Comparison of ENCODE assay signal across 17 mouse cellular contexts in genomic region chr1:135635323-135636064, GRCm38 (mm10). TPM values are rescaled to one million over a fixed set of nuclear protein-coding genes. Genes with fewer than 3 reads are reported as not detected.
DNase-seq lines count a peak whose midpoint lies in the region; ATAC-seq and TF ChIP-seq lines count a peak whose summit lies in the region.
"Had no signal": no experiment of that assay in that cellular context is flagged by ENCODE, and none has a peak within 500 bp of the region (broad histone marks: within the 10 kb centered on the region; RNA-seq: fewer than 3 reads in every experiment).

No protein-coding gene starts in this region.

- peaks cover 10% of the 10 kb centered on the region for H3K4me1 ChIP-seq in limb, embryonic 14.5 days (ENCODE audit: control insufficient read depth, insufficient read depth, low read length)
- H3K4me1 ChIP-seq in limb, embryonic 10.5 days = peaks cover 43% of the 10 kb centered on the region
- H3K4me1 ChIP-seq in hindbrain, embryonic 13.5 days (replicated peaks) = peaks cover 46% of the 10 kb centered on the region
- H3K4me1 ChIP-seq in neural tube, embryonic 14.5 days (ENCODE audit: control insufficient read depth, insufficient read depth, low read length) = peaks cover 16% of the 10 kb centered on the region

- no peak overlapping the region for H3K4me2 ChIP-seq in limb, embryonic 14.5 days (replicated peaks; ENCODE audit: low read depth, low read length, severe bottlenecking)
- H3K4me2 ChIP-seq in hindbrain, embryonic 13.5 days = no peak overlapping the region
- H3K4me2 ChIP-seq in neural tube, embryonic 14.5 days (ENCODE audit: low read depth, low read length) = no peak overlapping the region
- H3K4me2 ChIP-seq: embryonic facial prominence, embryonic 15.5 days; forebrain, embryonic 13.5 days; intestine, embryonic 15.5 days; kidney, embryonic 15.5 days; lung, embryonic 14.5 days had no signal

- no peaks in the 10 kb centered on the region for H3K27me3 ChIP-seq in limb, embryonic 14.5 days (ENCODE audit: control insufficient read depth, insufficient read depth, low read length)
- H3K27me3 ChIP-seq in limb, embryonic 10.5 days (ENCODE audit: low read depth, poor library complexity, severe bottlenecking) = no peaks in the 10 kb centered on the region
- H3K27me3 ChIP-seq in hindbrain, embryonic 13.5 days = no peaks in the 10 kb centered on the region
- H3K27me3 ChIP-seq in neural tube, embryonic 14.5 days (ENCODE audit: control insufficient read depth, insufficient read depth, low read length) = no peaks in the 10 kb centered on the region
- H3K27me3 ChIP-seq: embryonic facial prominence, embryonic 15.5 days; forebrain, embryonic 13.5 days; intestine, embryonic 15.5 days; kidney, embryonic 15.5 days had no signal

- H3K27ac ChIP-seq in limb, embryonic 14.5 days (replicated peaks; ENCODE audit: low read depth, low read length) = no peak overlapping the region
- no peak overlapping the region for H3K27ac ChIP-seq in limb, embryonic 10.5 days
- peak overlapping the region; percentile 77 for H3K27ac ChIP-seq in hindbrain, embryonic 13.5 days
- peak overlapping the region; percentile 35 for H3K27ac ChIP-seq in neural tube, embryonic 14.5 days (ENCODE audit: low read depth, low read length)
- H3K27ac ChIP-seq: embryonic facial prominence, embryonic 15.5 days; forebrain, embryonic 13.5 days; intestine, embryonic 15.5 days; kidney, embryonic 15.5 days; layer of hippocampus, adult 2 months had no signal

- no peak for DNase-seq in limb, embryonic 14.5 days (ENCODE audit: low spot score)
- DNase-seq in limb, embryonic 10.5 days (ENCODE audit: low spot score) = no peak
- DNase-seq in Muller cell, postnatal 12 days (ENCODE audit: inconsistent ontology term) = peak; percentile 10
- DNase-seq in ovary, postnatal 14 days (ENCODE audit: low spot score) = no peak
- DNase-seq in lung, postnatal 10 days = no peak
- DNase-seq: adrenal gland, adult 2 months; cerebellum, adult 11-12 months; right cerebral cortex, postnatal 4 days; thymus, adult 18-20 months had no signal

- WGBS in limb, embryonic 14.5 days = 63% methylated on average over 11 of the region's 11 CpGs
- WGBS in limb, embryonic 10.5 days = 78% methylated on average over 11 of the region's 11 CpGs
- 69% methylated on average over 11 of the region's 11 CpGs for WGBS in hindbrain, embryonic 13.5 days
- WGBS in neural tube, embryonic 14.5 days = 56% methylated on average over 11 of the region's 11 CpGs

- H3K9me3 ChIP-seq in limb, embryonic 14.5 days (ENCODE audit: control insufficient read depth, low read length) = no peaks in the 10 kb centered on the region
- no peaks in the 10 kb centered on the region for H3K9me3 ChIP-seq in limb, embryonic 10.5 days (replicated peaks)
- H3K9me3 ChIP-seq in hindbrain, embryonic 13.5 days = no peaks in the 10 kb centered on the region
- H3K9me3 ChIP-seq in neural tube, embryonic 14.5 days (ENCODE audit: control insufficient read depth, low read length) = no peaks in the 10 kb centered on the region
- H3K9me3 ChIP-seq: embryonic facial prominence, embryonic 15.5 days; forebrain, embryonic 13.5 days; intestine, embryonic 15.5 days; kidney, embryonic 15.5 days had no signal

- peak; percentile 37; the same call in 1 of the 2 replicates for ATAC-seq in limb, embryonic 14.5 days (ENCODE audit: low FRiP score, low read depth)
- ATAC-seq in hindbrain, embryonic 13.5 days (ENCODE audit: low FRiP score) = 0 out of 2 replicates have a peak, but pooled peaks have one; percentile 5
- ATAC-seq in neural tube, embryonic 14.5 days (ENCODE audit: low read depth) = no peak
- ATAC-seq: forebrain, embryonic 13.5 days; intestine, embryonic 15.5 days had no signal

- no peak overlapping the region for H3K9ac ChIP-seq in limb, embryonic 14.5 days (ENCODE audit: low read depth, low read length, severe bottlenecking)
- peak overlapping the region; percentile 5; the same call in 1 of the 2 replicates for H3K9ac ChIP-seq in hindbrain, embryonic 13.5 days
- H3K9ac ChIP-seq in neural tube, embryonic 14.5 days (replicated peaks; ENCODE audit: low read depth, low read length) = no peak overlapping the region
- H3K9ac ChIP-seq: embryonic facial prominence, embryonic 15.5 days; forebrain, embryonic 13.5 days; intestine, embryonic 15.5 days; kidney, embryonic 15.5 days; lung, embryonic 14.5 days had no signal

- no peak overlapping the region for H3K4me3 ChIP-seq in limb, embryonic 14.5 days (replicated peaks; ENCODE audit: low read length)
- H3K4me3 ChIP-seq in limb, embryonic 10.5 days = no peak overlapping the region
- no peak overlapping the region for H3K4me3 ChIP-seq in hindbrain, embryonic 13.5 days
- no peak overlapping the region for H3K4me3 ChIP-seq in neural tube, embryonic 14.5 days (ENCODE audit: low read depth, low read length)
- H3K4me3 ChIP-seq: embryonic facial prominence, embryonic 15.5 days; forebrain, embryonic 13.5 days; intestine, embryonic 15.5 days; kidney, embryonic 15.5 days; layer of hippocampus, adult 2 months had no signal

- no peak for TF ChIP-seq POLR2A in limb, embryonic 14.5 days (IDR thresholded peaks at IDR 0.05; ENCODE audit: borderline replicate concordance, extremely low read depth, insufficient read depth, insufficient read length)

- H3K36me3 ChIP-seq in limb, embryonic 14.5 days (ENCODE audit: control insufficient read depth, insufficient read depth, low read length) = no peaks in the 10 kb centered on the region
- no peaks in the 10 kb centered on the region for H3K36me3 ChIP-seq in limb, embryonic 10.5 days
- no peaks in the 10 kb centered on the region for H3K36me3 ChIP-seq in hindbrain, embryonic 13.5 days
- no peaks in the 10 kb centered on the region for H3K36me3 ChIP-seq in neural tube, embryonic 14.5 days (ENCODE audit: control insufficient read depth, insufficient read depth, low read length)
- H3K36me3 ChIP-seq: embryonic facial prominence, embryonic 15.5 days; intestine, embryonic 15.5 days; kidney, embryonic 15.5 days had no signal

RNA-seq across cellular contexts. Expression of gene Nav1, which starts 28.4 kb away (rescaled TPM):
- 26.8 and 31.8 TPM in 2 replicates for polyA plus RNA-seq in limb, embryonic 14.5 days (2012; rRNA removed)
- 14.4 and 17.3 TPM in 2 replicates for polyA plus RNA-seq in limb, embryonic 14.5 days (2014; fragmentation: Nextera tagmentation; extraction: Ambion mirVana)
- polyA plus RNA-seq in limb, embryonic 10.5 days (2016; fragmentation: Nextera tagmentation; extraction: Ambion mirVana) = 16.1 and 18.3 TPM in 2 replicates
- polyA plus RNA-seq in hindbrain, embryonic 13.5 days (2015; fragmentation: Nextera tagmentation; extraction: Ambion mirVana) = 42.3 and 42.6 TPM in 2 replicates
- 61.2 and 64.9 TPM in 2 replicates for polyA plus RNA-seq in neural tube, embryonic 14.5 days (2014; fragmentation: Nextera tagmentation; extraction: Ambion mirVana)

Comparison
In these comparisons a context has a peak if more than half of its experiments do, and no peak if none do; other contexts are left out.
1. H3K27ac ChIP-seq: peak in hindbrain, embryonic 13.5 days (single experiment) and neural tube, embryonic 14.5 days (single experiment); none in limb, embryonic 14.5 days (single experiment) and limb, embryonic 10.5 days (single experiment).